Mouse (Mus musculus) adipocyte (in vitro differentiated cells): ENCODE data around the gene Mucl2.
"Not testable (repeated sequence)": the region's sequence is repeated elsewhere in the genome, so short reads cannot be mapped to it uniquely, and the experiment has no call there.

Source experiments
- DNase-seq: peaks from one replicate; pipeline ENCODE4 v3.0.0-alpha.2; 2016; ENCODE audit warnings: low spot score

Mucl2 gene

DNA sequence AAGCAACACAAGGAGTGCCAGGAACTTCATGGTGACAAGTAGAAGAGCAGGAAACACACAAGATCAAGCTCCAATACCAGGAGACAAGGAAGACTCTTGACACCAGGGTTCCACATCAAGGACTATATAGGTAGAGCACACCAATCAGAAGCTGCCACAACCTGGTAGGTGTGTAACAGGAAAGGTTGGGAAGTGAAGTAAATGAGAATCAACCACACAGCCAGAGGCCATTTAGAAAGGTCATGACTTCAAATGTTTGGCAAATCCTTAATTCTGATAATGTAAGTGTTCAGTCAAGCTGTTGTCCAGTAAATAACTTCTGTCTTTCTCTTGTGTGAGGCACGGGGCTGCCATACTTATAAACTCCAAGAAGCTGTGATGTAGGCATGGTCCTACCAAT is at the start of gene Mucl2:
TSS of gene Mucl2 (minus strand) at position 101 of the 400 bp plus-strand sequence.
- DNase-seq = no peak

- DNase-seq = not testable (repeated sequence)
Measured at GRCm38 (mm10) chr15:103913061-103913460, 13.9 kb upstream of the Mucl2 start.
